Mouse (Mus musculus) neural tube, embryonic 14.5 days (tissue): ENCODE data around the gene Nek8. TPM values are rescaled to one million over a fixed set of nuclear protein-coding genes. Genes with fewer than 3 reads are reported as not detected.

Experiments
- ATAC-seq: fragments of 200-750 bp; cut with Nextera tagmentation; 2 replicates; pipeline ENCODE4 v1.8.0; 2017; ENCODE audit warnings: low read depth, mild to moderate bottlenecking, moderate TSS enrichment, moderate library complexity
- H3K27ac ChIP-seq: fragments of 300-500 bp; sonication (generic); 2 replicates; pipeline ENCODE4 v1.5.1; 2014; ENCODE audit warnings: low read depth, mild to moderate bottlenecking, control low read depth, low read length, moderate library complexity, mixed read lengths
- H3K27me3 ChIP-seq: fragments of 300-500 bp; sonication (generic); 2 replicates; pipeline ENCODE4 v1.6.1; 2014; ENCODE audit warnings: low read length; ENCODE audit not compliant: control insufficient read depth, insufficient read depth
- H3K36me3 ChIP-seq: fragments of 300-500 bp; sonication (generic); 2 replicates; pipeline ENCODE4 v1.6.1; 2014; ENCODE audit warnings: low read length, mixed read lengths; ENCODE audit not compliant: control insufficient read depth, insufficient read depth
- H3K4me1 ChIP-seq: fragments of 300-500 bp; sonication (generic); 2 replicates; pipeline ENCODE4 v1.6.1; 2014; ENCODE audit warnings: low read length; ENCODE audit not compliant: control insufficient read depth, insufficient read depth
- H3K4me2 ChIP-seq: fragments of 300-500 bp; sonication (generic); 2 replicates; pipeline ENCODE4 v1.6.1; 2014; ENCODE audit warnings: mild to moderate bottlenecking, low read depth, low read length, control low read depth
- H3K4me3 ChIP-seq: fragments of 300-500 bp; sonication (generic); 2 replicates; pipeline ENCODE4 v1.5.1; 2014; ENCODE audit warnings: low read depth, low read length, control low read depth, mixed read lengths
- H3K9ac ChIP-seq: fragments of 300-500 bp; sonication (generic); replicated peaks from 2 replicates; pipeline ENCODE4 v1.6.1; 2014; ENCODE audit warnings: low read depth, mild to moderate bottlenecking, control low read depth, low read length, mixed read lengths
- H3K9me3 ChIP-seq: fragments of 300-500 bp; sonication (generic); 2 replicates; pipeline ENCODE4 v1.6.1; 2016; ENCODE audit warnings: low read length; ENCODE audit not compliant: control insufficient read depth
- WGBS: fragments of 180-500 bp; shearing (Covaris S2); extraction: QIAGEN DNeasy Blood & Tissue Kit; methylation state at CpG from one replicate; pipeline ENCODE4 v1.1.7; 2014; 5-methylcytosine and 5-hydroxymethylcytosine counted together
- polyA plus RNA-seq: library from polyadenylated mRNA; unstranded; fragments of >200 nt; fragmentation: Nextera tagmentation; extraction: Ambion mirVana; gene quantifications from 2 replicates; pipeline ENCODE4 v1.2.1, GENCODE M21; 2014

Gene Nek8
- polyA plus RNA-seq, 1 experiment from 2014 or later = 3.9 TPM

GRCm38 (mm10) chr11:78164924-78165760 lies 11.3 kb downstream of the Nek8 start, which contains the start of gene Traf4:
Gene Traf4 (minus strand): TSS chr11:78165589.
- H3K9ac ChIP-seq = peak within 1 kb of the TSS; percentile 97
- H3K27ac ChIP-seq = peak within 1 kb of the TSS; percentile 98
- no peaks in the 10 kb centered on the region for H3K27me3 ChIP-seq
- WGBS = under 1% methylated on average over 72 of the region's 78 CpGs
- peaks cover 19% of the 10 kb centered on the region for H3K36me3 ChIP-seq
- ATAC-seq = peak; percentile 85
- H3K4me2 ChIP-seq = peak within 1 kb of the TSS; percentile 62
- H3K9me3 ChIP-seq = no peaks in the 10 kb centered on the region
- peaks cover 27% of the 10 kb centered on the region for H3K4me1 ChIP-seq
- H3K4me3 ChIP-seq = peak within 1 kb of the TSS; percentile 85

- Histone ChIP-seq H3K27me3 (no peaks in the 10 kb centered on the region), H3K4me2 (peak overlapping the region; percentile 62), H3K36me3 (peaks cover 24% of the 10 kb centered on the region), H3K9ac (peak overlapping the region; percentile 97), H3K4me1 (peaks cover 27% of the 10 kb centered on the region), H3K4me3 (peak overlapping the region; percentile 85), H3K27ac (peak overlapping the region; percentile 98), H3K9me3 (no peaks in the 10 kb centered on the region)
- under 1% methylated on average over 14 of the region's 14 CpGs for WGBS
- 0 out of 2 replicates have a peak, but pooled peaks have one; percentile 2 for ATAC-seq
These were observed 11.9 kb downstream of the Nek8 start for GRCm38 (mm10) chr11:78164604-78164923.

GRCm38 (mm10) chr11:78163681-78164603 lies 12.5 kb downstream of the Nek8 start:
- ATAC-seq = peak; percentile 35
- H3K4me2 ChIP-seq = peak overlapping the region; percentile 62
- peak overlapping the region; percentile 85 for H3K4me3 ChIP-seq
- H3K9ac ChIP-seq = peak overlapping the region; percentile 97
- H3K27ac ChIP-seq = peak overlapping the region; percentile 98
- under 1% methylated on average over 22 of the region's 22 CpGs for WGBS
- H3K4me1 ChIP-seq = peaks cover 27% of the 10 kb centered on the region
- H3K9me3 ChIP-seq = no peaks in the 10 kb centered on the region
- peaks cover 30% of the 10 kb centered on the region for H3K36me3 ChIP-seq
- H3K27me3 ChIP-seq = no peaks in the 10 kb centered on the region

- WGBS = 81% methylated on average over 2 of the region's 2 CpGs
- H3K4me1 ChIP-seq = peaks cover 29% of the 10 kb centered on the region
- no peaks in the 10 kb centered on the region for H3K27me3 ChIP-seq
- H3K4me2 ChIP-seq = peak overlapping the region; percentile 62
- no peak for ATAC-seq
- H3K9ac ChIP-seq = peak overlapping the region; percentile 97
- H3K36me3 ChIP-seq = peaks cover 39% of the 10 kb centered on the region
- no peaks in the 10 kb centered on the region for H3K9me3 ChIP-seq
- H3K4me3 ChIP-seq = peak overlapping the region; percentile 85
- peak overlapping the region; percentile 98 for H3K27ac ChIP-seq
These were observed 13.4 kb downstream of the Nek8 start for GRCm38 (mm10) chr11:78163045-78163444.

- Histone ChIP-seq H3K9ac (peak overlapping the region; percentile 97), H3K4me2 (peak overlapping the region; percentile 62), H3K9me3 (no peaks in the 10 kb centered on the region), H3K27ac (peak overlapping the region; percentile 98), H3K4me1 (peaks cover 30% of the 10 kb centered on the region), H3K4me3 (peak overlapping the region; percentile 85; the same call in 1 of the 2 replicates), H3K36me3 (peaks cover 44% of the 10 kb centered on the region), H3K27me3 (no peaks in the 10 kb centered on the region)
- 18% methylated on average over 6 of the region's 6 CpGs for WGBS
- ATAC-seq = no peak
These were observed 14.0 kb downstream of the Nek8 start for GRCm38 (mm10) chr11:78162504-78162903.

- H3K27ac ChIP-seq = peak overlapping the region; percentile 98
- H3K27me3 ChIP-seq = no peaks in the 10 kb centered on the region
- peaks cover 50% of the 10 kb centered on the region for H3K36me3 ChIP-seq
- peak overlapping the region; percentile 3; the same call in 1 of the 2 replicates for H3K4me3 ChIP-seq
- ATAC-seq = no peak
- WGBS = 36% methylated on average over 4 of the region's 4 CpGs
- peaks cover 32% of the 10 kb centered on the region for H3K4me1 ChIP-seq
- H3K9me3 ChIP-seq = no peaks in the 10 kb centered on the region
- peak overlapping the region; percentile 97; the same call in 1 of the 2 replicates for H3K9ac ChIP-seq
- peak overlapping the region; percentile 62; the same call in 1 of the 2 replicates for H3K4me2 ChIP-seq
These were observed 14.5 kb downstream of the Nek8 start for GRCm38 (mm10) chr11:78161968-78162367.

GRCm38 (mm10) chr11:78161169-78161568 lies 15.3 kb downstream of the Nek8 start:
- ATAC-seq = no peak
- peaks cover 51% of the 10 kb centered on the region for H3K36me3 ChIP-seq
- no peaks in the 10 kb centered on the region for H3K27me3 ChIP-seq
- H3K9me3 ChIP-seq = no peaks in the 10 kb centered on the region
- H3K27ac ChIP-seq = no peak overlapping the region
- H3K4me2 ChIP-seq = no peak overlapping the region
- WGBS = 93% methylated on average over 14 of the region's 14 CpGs
- no peak overlapping the region for H3K9ac ChIP-seq
- H3K4me3 ChIP-seq = no peak overlapping the region
- peaks cover 32% of the 10 kb centered on the region for H3K4me1 ChIP-seq

GRCm38 (mm10) chr11:78160675-78161074 lies 15.8 kb downstream of the Nek8 start:
- peaks cover 51% of the 10 kb centered on the region for H3K36me3 ChIP-seq
- no peak overlapping the region for H3K9ac ChIP-seq
- H3K27ac ChIP-seq = no peak overlapping the region
- ATAC-seq = no peak
- no peak overlapping the region for H3K4me3 ChIP-seq
- H3K27me3 ChIP-seq = no peaks in the 10 kb centered on the region
- H3K4me1 ChIP-seq = peaks cover 28% of the 10 kb centered on the region
- no peak overlapping the region for H3K4me2 ChIP-seq
- H3K9me3 ChIP-seq = no peaks in the 10 kb centered on the region
- WGBS = 87% methylated on average over 3 of the region's 3 CpGs
